Mouse (Mus musculus) brain, embryonic 14.5 days (tissue): ENCODE data around the gene Cep112.

ENCODE experiments used
- CTCF ChIP-seq: fragments of 200-500 bp; IDR thresholded peaks from 2 replicates; pipeline ENCODE4 v1.5.1; 2012; ENCODE audit warnings: inconsistent platforms, mild to moderate bottlenecking, moderate library complexity, borderline replicate concordance; ENCODE audit not compliant: insufficient read depth, insufficient read length; ENCODE audit errors: extremely low read depth
- POLR2A ChIP-seq: fragments of 200-500 bp; IDR thresholded peaks from 2 replicates; pipeline ENCODE4 v1.6.1; 2012; ENCODE audit warnings: mild to moderate bottlenecking, inconsistent platforms, borderline replicate concordance; ENCODE audit not compliant: poor library complexity, insufficient read depth, insufficient read length, severe bottlenecking; ENCODE audit errors: extremely low read depth

- TF ChIP-seq CTCF (no peak), POLR2A (no peak)
Measured at GRCm38 (mm10) chr11:108898483-108898882, 473.5 kb downstream of the Cep112 start.
